Mouse (Mus musculus) hindbrain, postnatal 0 days (tissue): ENCODE measurements around the gene Jpt1. TPM values are rescaled to one million over a fixed set of nuclear protein-coding genes. Genes with fewer than 3 reads are reported as not detected.

ENCODE experiments used
- ATAC-seq: fragments of 200-750 bp; cut with Nextera tagmentation; 2 replicates; pipeline ENCODE4 v1.8.0; 2017; ENCODE audit warnings: mild to moderate bottlenecking, moderate TSS enrichment, moderate library complexity
- DNase-seq: peaks from one replicate; pipeline ENCODE4 v3.0.0-alpha.2; 2015; ENCODE audit warnings: low spot score
- H3K27ac ChIP-seq: fragments of 300-500 bp; sonication (generic); 2 replicates; pipeline ENCODE4 v1.5.1; 2014; ENCODE audit warnings: mild to moderate bottlenecking
- H3K27me3 ChIP-seq: fragments of 300-500 bp; sonication (generic); 2 replicates; pipeline ENCODE4 v1.6.1; 2014; ENCODE audit warnings: low read length, mixed read lengths; ENCODE audit not compliant: insufficient read depth
- H3K36me3 ChIP-seq: fragments of 300-500 bp; sonication (generic); 2 replicates; pipeline ENCODE4 v1.6.1; 2014; ENCODE audit warnings: low read length, mixed read lengths; ENCODE audit not compliant: insufficient read depth
- H3K4me1 ChIP-seq: fragments of 300-500 bp; sonication (generic); 2 replicates; pipeline ENCODE4 v1.6.1; 2014; ENCODE audit warnings: antibody characterized with exemption, low read length, mixed read lengths; ENCODE audit not compliant: insufficient read depth
- H3K4me2 ChIP-seq: fragments of 300-500 bp; sonication (generic); 2 replicates; pipeline ENCODE4 v1.6.1; 2014; ENCODE audit warnings: low read depth, mild to moderate bottlenecking, low read length, moderate library complexity, mixed read lengths
- H3K4me3 ChIP-seq: fragments of 300-500 bp; sonication (generic); 2 replicates; pipeline ENCODE4 v1.5.1; 2014; ENCODE audit warnings: low read length
- H3K9ac ChIP-seq: fragments of 300-500 bp; sonication (generic); replicated peaks from 2 replicates; pipeline ENCODE4 v1.6.1; 2014; ENCODE audit warnings: mild to moderate bottlenecking, low read length, moderate library complexity, mixed read lengths
- H3K9me3 ChIP-seq: fragments of 300-500 bp; sonication (generic); 2 replicates; pipeline ENCODE4 v1.6.1; 2016; ENCODE audit warnings: low read length, mixed read lengths
- CTCF ChIP-seq: IDR thresholded peaks from 2 replicates; pipeline ENCODE4 v1.5.1; 2016; ENCODE audit warnings: antibody characterized with exemption, control low read depth, low read depth
- WGBS: fragments of 180-500 bp; shearing (Covaris S2); extraction: QIAGEN DNeasy Blood & Tissue Kit; methylation state at CpG from one replicate; pipeline ENCODE4 v1.1.7; 2014; 5-methylcytosine and 5-hydroxymethylcytosine counted together
- polyA plus RNA-seq: library from polyadenylated mRNA; unstranded; fragments of >200 nt; fragmentation: Nextera tagmentation; extraction: Ambion mirVana; gene quantifications from 2 replicates; pipeline ENCODE4 v1.2.1, GENCODE M21; 2015
- total RNA-seq: library from RNA; depleted of rRNA; stranded (reverse); fragments of >200 nt; gene quantifications from 2 replicates; pipeline ENCODE4 v1.2.3, GENCODE M21; 2014; rRNA removed

The Jpt1 gene
- total RNA-seq (640 and 655 TPM in 2 replicates), polyA plus RNA-seq (966 and 1,016 TPM in 2 replicates)

GRCm38 (mm10) chr11:115514238-115514663, at the start of gene Jpt1:
Jpt1 (minus strand) TSS chr11:115514387.
- TF ChIP-seq CTCF, result no peak
- 0% methylated on average over 24 of the region's 24 CpGs for WGBS
- Histone ChIP-seq H3K4me2 (peak within 1 kb of the TSS; percentile 83), H3K9ac (peak within 1 kb of the TSS; percentile 97), H3K4me1 (peaks cover 16% of the 10 kb centered on the region), H3K9me3 (no peaks in the 10 kb centered on the region), H3K27me3 (no peaks in the 10 kb centered on the region), H3K36me3 (no peaks in the 10 kb centered on the region), H3K4me3 (peak within 1 kb of the TSS; percentile 100), H3K27ac (peak within 1 kb of the TSS; percentile 81)
- peak; percentile 98 for DNase-seq
- ATAC-seq, result peak; percentile 98

- Histone ChIP-seq H3K36me3 (peaks cover 13% of the 10 kb centered on the region), H3K9ac (peak overlapping the region; percentile 72; the same call in 1 of the 2 replicates), H3K9me3 (no peaks in the 10 kb centered on the region), H3K27ac (peak overlapping the region; percentile 80; the same call in 1 of the 2 replicates), H3K4me3 (peak overlapping the region; percentile 70), H3K27me3 (no peaks in the 10 kb centered on the region), H3K4me2 (peak overlapping the region; percentile 62), H3K4me1 (no peaks in the 10 kb centered on the region)
- 40% methylated on average over 4 of the region's 4 CpGs for WGBS
- no peak for DNase-seq
- no peak for ATAC-seq
- peak; percentile 24; the same call in 1 of the 2 replicates for TF ChIP-seq CTCF
Observed at GRCm38 (mm10) chr11:115563406-115563805, 49.2 kb upstream of the Jpt1 start.

- DNase-seq (no peak), ATAC-seq (no peak)
- H3K36me3 ChIP-seq, result no peaks in the 10 kb centered on the region
- no peak overlapping the region for H3K4me3 ChIP-seq
- TF ChIP-seq CTCF, result no peak
- H3K27me3 ChIP-seq, result no peaks in the 10 kb centered on the region
- WGBS, result 82% methylated on average over 17 of the region's 17 CpGs
- H3K9me3 ChIP-seq, result no peaks in the 10 kb centered on the region
- no peaks in the 10 kb centered on the region for H3K4me1 ChIP-seq
- H3K9ac ChIP-seq, result no peak overlapping the region
- H3K27ac ChIP-seq, result no peak overlapping the region
- H3K4me2 ChIP-seq, result no peak overlapping the region
Observed at GRCm38 (mm10) chr11:115555717-115556116, 41.5 kb upstream of the Jpt1 start.

GRCm38 (mm10) chr11:115552783-115553182, 38.6 kb upstream of the Jpt1 start:
- H3K4me1 ChIP-seq, result no peaks in the 10 kb centered on the region
- TF ChIP-seq CTCF, result peak; percentile 54
- H3K36me3 ChIP-seq, result no peaks in the 10 kb centered on the region
- no peak overlapping the region for H3K27ac ChIP-seq
- H3K27me3 ChIP-seq, result no peaks in the 10 kb centered on the region
- H3K9me3 ChIP-seq, result no peaks in the 10 kb centered on the region
- H3K4me2 ChIP-seq, result no peak overlapping the region
- 59% methylated on average over 4 of the region's 4 CpGs for WGBS
- ATAC-seq (no peak), DNase-seq (no peak)
- H3K9ac ChIP-seq, result no peak overlapping the region
- no peak overlapping the region for H3K4me3 ChIP-seq

- H3K36me3 ChIP-seq, result no peaks in the 10 kb centered on the region
- 84% methylated on average over 4 of the region's 4 CpGs for WGBS
- TF ChIP-seq CTCF, result no peak
- no peaks in the 10 kb centered on the region for H3K9me3 ChIP-seq
- no peak for ATAC-seq
- no peak overlapping the region for H3K4me2 ChIP-seq
- H3K27ac ChIP-seq, result no peak overlapping the region
- no peak overlapping the region for H3K4me3 ChIP-seq
- DNase-seq, result no peak
- H3K27me3 ChIP-seq, result no peaks in the 10 kb centered on the region
- H3K9ac ChIP-seq, result no peak overlapping the region
- H3K4me1 ChIP-seq, result no peaks in the 10 kb centered on the region
Observed at GRCm38 (mm10) chr11:115543571-115543970, 29.4 kb upstream of the Jpt1 start.

- H3K9ac ChIP-seq, result no peak overlapping the region
- WGBS, result 57% methylated on average over 2 of the region's 2 CpGs
- H3K27me3 ChIP-seq, result no peaks in the 10 kb centered on the region
- no peak for ATAC-seq
- no peak overlapping the region for H3K4me3 ChIP-seq
- H3K9me3 ChIP-seq, result no peaks in the 10 kb centered on the region
- no peak overlapping the region for H3K4me2 ChIP-seq
- DNase-seq, result no peak
- H3K27ac ChIP-seq, result no peak overlapping the region
- H3K36me3 ChIP-seq, result peaks cover 5% of the 10 kb centered on the region; the same call in 1 of the 2 replicates
- TF ChIP-seq CTCF, result 0 out of 2 replicates have a peak, but pooled peaks have one; percentile 14
- H3K4me1 ChIP-seq, result peaks cover 14% of the 10 kb centered on the region
Observed at GRCm38 (mm10) chr11:115538045-115538444, 23.9 kb upstream of the Jpt1 start.

GRCm38 (mm10) chr11:115536856-115537568, 22.8 kb upstream of the Jpt1 start:
- Histone ChIP-seq H3K9ac (peak overlapping the region; percentile 47; the same call in 1 of the 2 replicates), H3K27ac (peak overlapping the region; percentile 100), H3K27me3 (no peaks in the 10 kb centered on the region), H3K36me3 (peaks cover 13% of the 10 kb centered on the region; the same call in 1 of the 2 replicates), H3K4me3 (peak overlapping the region; percentile 91), H3K4me2 (peak overlapping the region; percentile 57), H3K9me3 (no peaks in the 10 kb centered on the region), H3K4me1 (peaks cover 14% of the 10 kb centered on the region)
- DNase-seq (peak; percentile 32), ATAC-seq (0 out of 2 replicates have a peak, but pooled peaks have one; percentile 1)
- 71% methylated on average over 10 of the region's 10 CpGs for WGBS
- TF ChIP-seq CTCF, result no peak; the same call in 1 of the 2 replicates
